Mouse (Mus musculus) ES-E14 (cell line): ENCODE measurements at regions not wholly inside any gene's neighbourhood (a gene's known extent, or its start where the extent isn't known, plus 50 kb on each side); places are given as distances from the start of the nearest gene placed in this dataset.

ENCODE experiments used
- DNase-seq: peaks from one replicate; pipeline ENCODE4 v3.0.0-alpha.2; 2013; ENCODE audit warnings: low read depth, low spot score
- H3K27ac ChIP-seq: 2 replicates; pipeline ENCODE4 v1.5.1; 2012; ENCODE audit warnings: low read depth, mild to moderate bottlenecking, low read length, moderate library complexity, mixed read lengths; ENCODE audit not compliant: poor library complexity, insufficient read depth, severe bottlenecking
- H3K36me3 ChIP-seq: 2 replicates; pipeline ENCODE4 v1.6.1; 2012; ENCODE audit warnings: mild to moderate bottlenecking, low read length, moderate library complexity, mixed read lengths; ENCODE audit not compliant: control insufficient read depth, poor library complexity, insufficient read depth, severe bottlenecking
- H3K4me1 ChIP-seq, 2 experiments: fragments of 150-350 bp in 1 of 2; sonication (generic) in 1 of 2; 2 replicates each; pipeline ENCODE4 v1.6.1; 2012; ENCODE audit warnings: low read length in 2 of 2, mild to moderate bottlenecking in 1 of 2, mixed read lengths in 1 of 2; ENCODE audit not compliant: control insufficient read depth in 2 of 2, insufficient read depth in 2 of 2, poor library complexity in 1 of 2
- H3K4me3 ChIP-seq, 2 experiments: fragments of 150-350 bp in 1 of 2; sonication (generic) in 1 of 2; 2 replicates each; pipeline ENCODE4 v1.5.1; 2012; ENCODE audit warnings: low read length in 2 of 2, low read depth in 1 of 2, mild to moderate bottlenecking in 1 of 2, mixed read lengths in 1 of 2; ENCODE audit not compliant: insufficient read depth in 1 of 2, poor library complexity in 1 of 2, severe bottlenecking in 1 of 2
- H3K9ac ChIP-seq: 2 replicates; pipeline ENCODE4 v1.6.1; 2012; ENCODE audit warnings: low read depth, mild to moderate bottlenecking, low read length, mixed read lengths; ENCODE audit not compliant: poor library complexity, insufficient read depth, severe bottlenecking
- H3K9me3 ChIP-seq: fragments of 150-350 bp; sonication (generic); 2 replicates; pipeline ENCODE4 v1.6.1; 2012; ENCODE audit warnings: low read depth, mild to moderate bottlenecking, low read length; ENCODE audit not compliant: control insufficient read depth, insufficient read depth
- CHD2 ChIP-seq: IDR thresholded peaks from 2 replicates; pipeline ENCODE4 v1.6.1; 2014; ENCODE audit warnings: mild to moderate bottlenecking, low read depth, low read length, inconsistent platforms
- HCFC1 ChIP-seq: IDR thresholded peaks from 2 replicates; pipeline ENCODE4 v1.6.1; 2012; ENCODE audit warnings: low read length, inconsistent platforms, borderline replicate concordance; ENCODE audit not compliant: insufficient read depth
- MAFK ChIP-seq: IDR thresholded peaks from 2 replicates; pipeline ENCODE4 v1.6.1; 2014; ENCODE audit warnings: mild to moderate bottlenecking, low read depth, low read length, inconsistent platforms; ENCODE audit not compliant: insufficient read depth
- ZC3H11A ChIP-seq: IDR thresholded peaks from 2 replicates; pipeline ENCODE4 v1.6.1; 2012; ENCODE audit warnings: low read depth, mild to moderate bottlenecking, inconsistent platforms, low read length, borderline replicate concordance
- ZNF384 ChIP-seq: IDR thresholded peaks from 2 replicates; pipeline ENCODE4 v1.6.1; 2012; ENCODE audit warnings: low read depth, low read length, inconsistent platforms
- in situ Hi-C, 2 experiments: fragments of 600-800 bp; cut with MboI; formaldehyde crosslinking; loops; one replicate each; pipeline ENCODE4 v1.15.1; 2025; ENCODE audit warnings: low sequenced_read_pairs in 2 of 2, inconsistent platforms in 1 of 2; ENCODE audit not compliant: unreplicated experiment in 2 of 2

GRCm38 (mm10) chr5:111789904-111790303 is 56.2 kb downstream of the Gm26897 start:
- peaks cover 0 to 2% of the 10 kb centered on the region in 2 experiments; a peak in 1 of 4 replicates for H3K4me1 ChIP-seq
- H3K27ac ChIP-seq, result no peak overlapping the region
- no peak for DNase-seq
- H3K9ac ChIP-seq, result no peak overlapping the region
- in situ Hi-C loops, result no loop called here
- H3K36me3 ChIP-seq, result no peaks in the 10 kb centered on the region
- no peaks in the 10 kb centered on the region for H3K9me3 ChIP-seq
- no peak for TF ChIP-seq HCFC1
- TF ChIP-seq ZC3H11A, result no peak
- no peak for TF ChIP-seq MAFK
- TF ChIP-seq ZNF384, result no peak
- TF ChIP-seq CHD2, result no peak
- no peak overlapping the region for H3K4me3 ChIP-seq

- Histone ChIP-seq H3K4me1 (peaks cover 0 to 2% of the 10 kb centered on the region in 2 experiments; a peak in 1 of 4 replicates), H3K36me3 (no peaks in the 10 kb centered on the region), H3K9ac (no peak overlapping the region), H3K27ac (no peak overlapping the region), H3K9me3 (no peaks in the 10 kb centered on the region), H3K4me3 (no peak overlapping the region)
- no peak for DNase-seq
- in situ Hi-C loops, result no loop called here
- TF ChIP-seq CHD2 (no peak), MAFK (no peak), HCFC1 (no peak), ZNF384 (no peak), ZC3H11A (no peak)
Measured at GRCm38 (mm10) chr5:111790527-111790926, 56.8 kb downstream of the Gm26897 start.

DNA sequence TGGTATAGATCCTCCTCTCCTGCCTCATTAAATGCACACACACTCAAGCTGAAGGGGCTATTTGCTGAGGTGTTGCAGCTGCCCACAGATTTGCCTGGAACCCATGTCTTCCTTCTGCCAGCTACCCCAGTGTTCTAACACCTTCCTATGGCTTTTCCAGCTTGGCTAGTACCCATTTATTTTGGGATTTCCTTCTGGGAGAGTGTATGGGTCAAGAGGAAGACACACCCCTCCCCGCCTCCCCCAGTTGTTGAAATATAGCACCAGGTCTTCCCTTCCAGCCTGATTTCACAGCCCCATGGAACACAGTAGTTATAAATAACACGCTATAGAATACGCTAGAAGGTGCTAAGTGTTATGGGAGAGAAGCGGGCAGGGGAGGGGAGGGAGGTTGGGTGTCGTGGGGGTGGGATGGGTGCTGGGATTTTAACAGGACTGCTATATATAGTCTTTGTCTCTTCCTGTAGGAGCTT is 57.4 kb downstream of the Gm26897 start:
- peaks cover 0 to 2% of the 10 kb centered on the region in 2 experiments; a peak in 1 of 4 replicates for H3K4me1 ChIP-seq
- H3K4me3 ChIP-seq, result no peak overlapping the region
- no peak overlapping the region for H3K27ac ChIP-seq
- no peaks in the 10 kb centered on the region for H3K36me3 ChIP-seq
- H3K9me3 ChIP-seq, result no peaks in the 10 kb centered on the region
- in situ Hi-C loops, result no loop called here
- no peak for TF ChIP-seq HCFC1
- no peak for TF ChIP-seq MAFK
- TF ChIP-seq CHD2, result no peak
- TF ChIP-seq ZC3H11A, result no peak
- no peak for TF ChIP-seq ZNF384
- no peak overlapping the region for H3K9ac ChIP-seq
- DNase-seq, result no peak

DNA sequence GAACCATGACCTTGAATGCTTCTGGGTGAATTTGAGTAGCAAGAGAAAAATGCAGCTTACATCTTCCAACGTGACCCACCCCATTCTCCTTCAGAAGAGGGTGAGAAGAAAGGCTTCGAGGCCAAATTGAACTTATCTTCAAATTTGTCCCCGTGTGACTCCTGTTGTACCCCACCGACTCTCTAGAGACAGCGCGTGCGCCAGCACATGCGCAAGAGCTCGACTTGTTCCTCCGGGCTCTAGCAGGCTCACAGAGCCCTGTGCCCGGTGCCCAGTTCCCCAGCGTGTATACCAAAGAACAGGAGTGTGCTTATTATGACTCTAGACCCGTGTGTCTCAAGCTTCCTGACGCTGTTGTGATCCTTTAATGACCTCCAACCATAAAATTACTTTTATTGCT is 59.0 kb downstream of the Gm26897 start:
- Histone ChIP-seq H3K9me3 (no peaks in the 10 kb centered on the region), H3K27ac (no peak overlapping the region), H3K4me1 (peaks cover 0 to 2% of the 10 kb centered on the region in 2 experiments; a peak in 1 of 4 replicates), H3K9ac (no peak overlapping the region), H3K36me3 (no peaks in the 10 kb centered on the region), H3K4me3 (no peak overlapping the region)
- in situ Hi-C loops, result no loop called here
- no peak for TF ChIP-seq ZC3H11A
- no peak for TF ChIP-seq HCFC1
- no peak for TF ChIP-seq CHD2
- TF ChIP-seq MAFK, result no peak
- TF ChIP-seq ZNF384, result no peak
- DNase-seq, result no peak

DNA sequence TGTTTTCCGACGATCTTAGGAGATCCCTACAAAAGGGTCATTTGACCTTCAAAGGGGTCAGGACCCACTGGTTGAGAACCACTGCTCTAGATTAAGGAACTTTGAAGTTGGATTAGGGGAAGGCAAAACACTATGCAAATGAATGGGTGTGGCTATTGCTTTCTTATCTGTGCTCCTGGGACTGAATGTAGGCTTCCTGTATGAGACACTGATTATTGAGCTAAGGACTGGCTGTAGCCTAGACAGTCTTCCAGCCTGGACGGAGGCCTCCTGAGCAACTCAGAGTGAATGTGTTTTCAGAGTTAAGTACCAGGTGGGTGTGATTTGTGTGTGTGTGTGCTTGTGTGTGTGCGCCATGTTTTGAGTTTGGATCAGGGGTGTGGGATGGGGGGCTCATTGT is 59.5 kb downstream of the Gm26897 start:
- no peaks in the 10 kb centered on the region for H3K9me3 ChIP-seq
- H3K4me3 ChIP-seq, result no peak overlapping the region
- no peak overlapping the region for H3K9ac ChIP-seq
- TF ChIP-seq CHD2 (peak; percentile 65; the same call in 1 of the 2 replicates), HCFC1 (no peak)
- in situ Hi-C loops, result no loop called here
- DNase-seq, result no peak
- H3K4me1 ChIP-seq, result peaks cover 0 to 2% of the 10 kb centered on the region in 2 experiments; a peak in 1 of 4 replicates
- no peaks in the 10 kb centered on the region for H3K36me3 ChIP-seq
- H3K27ac ChIP-seq, result no peak overlapping the region
